Mouse (Mus musculus) neural tube, embryonic 14.5 days (tissue): ENCODE measurements around the gene Prickle2. TPM values are rescaled to one million over a fixed set of nuclear protein-coding genes. Genes with fewer than 3 reads are reported as not detected.

ENCODE experiments used
- ATAC-seq: fragments of 200-750 bp; cut with Nextera tagmentation; 2 replicates; pipeline ENCODE4 v1.8.0; 2017; ENCODE audit warnings: low read depth, mild to moderate bottlenecking, moderate TSS enrichment, moderate library complexity
- H3K27ac ChIP-seq: fragments of 300-500 bp; sonication (generic); 2 replicates; pipeline ENCODE4 v1.5.1; 2014; ENCODE audit warnings: low read depth, mild to moderate bottlenecking, control low read depth, low read length, moderate library complexity, mixed read lengths
- H3K27me3 ChIP-seq: fragments of 300-500 bp; sonication (generic); 2 replicates; pipeline ENCODE4 v1.6.1; 2014; ENCODE audit warnings: low read length; ENCODE audit not compliant: control insufficient read depth, insufficient read depth
- H3K36me3 ChIP-seq: fragments of 300-500 bp; sonication (generic); 2 replicates; pipeline ENCODE4 v1.6.1; 2014; ENCODE audit warnings: low read length, mixed read lengths; ENCODE audit not compliant: control insufficient read depth, insufficient read depth
- H3K4me1 ChIP-seq: fragments of 300-500 bp; sonication (generic); 2 replicates; pipeline ENCODE4 v1.6.1; 2014; ENCODE audit warnings: low read length; ENCODE audit not compliant: control insufficient read depth, insufficient read depth
- H3K4me2 ChIP-seq: fragments of 300-500 bp; sonication (generic); 2 replicates; pipeline ENCODE4 v1.6.1; 2014; ENCODE audit warnings: mild to moderate bottlenecking, low read depth, low read length, control low read depth
- H3K4me3 ChIP-seq: fragments of 300-500 bp; sonication (generic); 2 replicates; pipeline ENCODE4 v1.5.1; 2014; ENCODE audit warnings: low read depth, low read length, control low read depth, mixed read lengths
- H3K9ac ChIP-seq: fragments of 300-500 bp; sonication (generic); replicated peaks from 2 replicates; pipeline ENCODE4 v1.6.1; 2014; ENCODE audit warnings: low read depth, mild to moderate bottlenecking, control low read depth, low read length, mixed read lengths
- H3K9me3 ChIP-seq: fragments of 300-500 bp; sonication (generic); 2 replicates; pipeline ENCODE4 v1.6.1; 2016; ENCODE audit warnings: low read length; ENCODE audit not compliant: control insufficient read depth
- WGBS: fragments of 180-500 bp; shearing (Covaris S2); extraction: QIAGEN DNeasy Blood & Tissue Kit; methylation state at CpG from one replicate; pipeline ENCODE4 v1.1.7; 2014; 5-methylcytosine and 5-hydroxymethylcytosine counted together
- polyA plus RNA-seq: library from polyadenylated mRNA; unstranded; fragments of >200 nt; fragmentation: Nextera tagmentation; extraction: Ambion mirVana; gene quantifications from 2 replicates; pipeline ENCODE4 v1.2.1, GENCODE M21; 2014

Gene Prickle2
- polyA plus RNA-seq, 1 experiment from 2014 or later: 25.5 TPM

- no peak for ATAC-seq
- H3K4me3 ChIP-seq: no peak overlapping the region
- no peaks in the 10 kb centered on the region for H3K4me1 ChIP-seq
- H3K27me3 ChIP-seq: no peaks in the 10 kb centered on the region
- no peaks in the 10 kb centered on the region for H3K9me3 ChIP-seq
- no peaks in the 10 kb centered on the region for H3K36me3 ChIP-seq
- WGBS: 79% methylated on average over 8 of the region's 8 CpGs
- H3K9ac ChIP-seq: no peak overlapping the region
- H3K4me2 ChIP-seq: no peak overlapping the region
- no peak overlapping the region for H3K27ac ChIP-seq
These were observed 156.7 kb downstream of the Prickle2 start for GRCm38 (mm10) chr6:92549246-92549645.

DNA sequence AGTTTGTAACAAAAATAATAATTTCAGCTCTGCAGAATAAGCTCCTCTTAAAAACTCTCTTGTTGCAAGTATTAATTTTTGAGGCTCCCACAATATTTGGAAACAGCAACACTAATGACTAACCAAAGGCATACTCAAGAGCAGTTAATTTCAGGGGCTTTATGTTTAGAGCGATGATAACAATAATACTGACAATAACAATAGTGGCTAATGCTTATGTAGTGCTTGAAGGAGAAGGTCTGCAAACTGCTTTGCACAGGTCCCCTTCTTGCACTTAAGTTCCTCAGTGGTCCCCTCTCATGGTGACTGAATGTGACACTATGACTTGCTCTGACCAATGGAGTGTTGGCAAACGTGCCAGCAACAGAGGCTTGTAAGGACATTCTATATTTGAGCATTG lies 160.8 kb downstream of the Prickle2 start:
- no peaks in the 10 kb centered on the region for H3K9me3 ChIP-seq
- ATAC-seq: peak; percentile 58; the same call in 1 of the 2 replicates
- no peak overlapping the region for H3K4me2 ChIP-seq
- H3K36me3 ChIP-seq: no peaks in the 10 kb centered on the region
- no peaks in the 10 kb centered on the region for H3K4me1 ChIP-seq
- no peak overlapping the region for H3K4me3 ChIP-seq
- H3K27ac ChIP-seq: 0 out of 2 replicates have a peak overlapping the region, but pooled peaks have one; percentile 4
- 79% methylated on average over 2 of the region's 2 CpGs for WGBS
- no peak overlapping the region for H3K9ac ChIP-seq
- H3K27me3 ChIP-seq: no peaks in the 10 kb centered on the region

- H3K9ac ChIP-seq: no peak overlapping the region
- WGBS: 89% methylated on average over 4 of the region's 4 CpGs
- H3K27ac ChIP-seq: no peak overlapping the region
- ATAC-seq: no peak
- no peak overlapping the region for H3K4me2 ChIP-seq
- no peaks in the 10 kb centered on the region for H3K36me3 ChIP-seq
- H3K27me3 ChIP-seq: no peaks in the 10 kb centered on the region
- no peaks in the 10 kb centered on the region for H3K9me3 ChIP-seq
- H3K4me1 ChIP-seq: no peaks in the 10 kb centered on the region
- no peak overlapping the region for H3K4me3 ChIP-seq
These were observed 162.1 kb downstream of the Prickle2 start for GRCm38 (mm10) chr6:92543825-92544224.

GRCm38 (mm10) chr6:92542402-92543101 lies 163.4 kb downstream of the Prickle2 start:
- Histone ChIP-seq H3K4me1 (no peaks in the 10 kb centered on the region), H3K4me2 (no peak overlapping the region), H3K9ac (no peak overlapping the region), H3K27me3 (no peaks in the 10 kb centered on the region), H3K4me3 (no peak overlapping the region), H3K9me3 (no peaks in the 10 kb centered on the region), H3K36me3 (no peaks in the 10 kb centered on the region), H3K27ac (no peak overlapping the region)
- 57% methylated on average over 5 of the region's 5 CpGs for WGBS
- peak; percentile 34; the same call in 1 of the 2 replicates for ATAC-seq

DNA sequence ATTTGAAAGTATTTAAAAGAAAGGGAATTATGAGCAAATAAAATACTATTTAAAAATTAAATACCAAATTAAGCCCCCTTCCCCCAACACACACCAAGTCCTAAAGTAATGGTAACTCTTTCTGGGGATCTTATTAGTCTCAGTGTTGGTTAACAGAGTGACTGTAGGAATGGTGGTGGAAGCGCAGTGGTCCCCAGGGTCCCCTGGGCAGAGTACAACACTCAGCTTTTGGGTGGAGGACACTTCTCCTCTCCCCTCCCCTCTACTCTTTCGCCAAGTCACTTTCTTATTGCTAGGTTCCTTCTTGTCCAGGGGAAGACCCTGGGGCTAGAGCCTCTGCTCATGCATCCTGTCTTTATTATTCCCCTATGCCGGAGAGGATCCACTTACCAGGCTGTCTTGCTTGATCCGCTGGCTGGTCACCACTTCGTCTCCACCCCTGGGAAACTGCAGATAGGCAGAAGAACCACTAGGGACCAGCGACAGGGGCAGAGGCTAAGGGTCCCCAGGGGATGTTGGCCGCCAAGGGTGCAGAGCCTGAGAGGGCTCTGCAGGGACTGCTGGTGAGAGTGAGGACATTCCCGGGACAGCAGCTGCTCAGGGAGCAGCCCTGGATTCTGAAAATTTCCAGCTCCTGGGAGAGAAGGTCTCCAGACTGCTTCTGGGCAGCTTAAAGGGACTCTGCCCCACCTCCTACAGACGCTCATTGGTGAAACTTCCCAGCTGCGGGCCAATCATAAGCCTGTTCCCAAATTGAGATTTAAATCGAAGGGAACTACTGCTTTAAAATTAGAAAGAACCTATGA lies 171.5 kb downstream of the Prickle2 start:
- Histone ChIP-seq H3K4me3 (peak overlapping the region; percentile 20), H3K9ac (0 out of 2 replicates have a peak overlapping the region, but pooled peaks have one; percentile 17), H3K4me1 (peaks cover 14% of the 10 kb centered on the region), H3K9me3 (no peaks in the 10 kb centered on the region), H3K4me2 (peak overlapping the region; percentile 49), H3K27me3 (no peaks in the 10 kb centered on the region), H3K27ac (no peak overlapping the region), H3K36me3 (no peaks in the 10 kb centered on the region)
- ATAC-seq: peak; percentile 51; the same call in 1 of the 2 replicates
- 12% methylated on average over 11 of the region's 11 CpGs for WGBS

GRCm38 (mm10) chr6:92533306-92534063 lies 172.5 kb downstream of the Prickle2 start:
- H3K36me3 ChIP-seq: no peaks in the 10 kb centered on the region
- H3K9ac ChIP-seq: no peak overlapping the region
- no peaks in the 10 kb centered on the region for H3K9me3 ChIP-seq
- no peak for ATAC-seq
- H3K4me3 ChIP-seq: no peak overlapping the region
- H3K4me2 ChIP-seq: no peak overlapping the region; the same call in 1 of the 2 replicates
- H3K27me3 ChIP-seq: no peaks in the 10 kb centered on the region
- peaks cover 14% of the 10 kb centered on the region for H3K4me1 ChIP-seq
- 67% methylated on average over 8 of the region's 8 CpGs for WGBS
- H3K27ac ChIP-seq: no peak overlapping the region

DNA sequence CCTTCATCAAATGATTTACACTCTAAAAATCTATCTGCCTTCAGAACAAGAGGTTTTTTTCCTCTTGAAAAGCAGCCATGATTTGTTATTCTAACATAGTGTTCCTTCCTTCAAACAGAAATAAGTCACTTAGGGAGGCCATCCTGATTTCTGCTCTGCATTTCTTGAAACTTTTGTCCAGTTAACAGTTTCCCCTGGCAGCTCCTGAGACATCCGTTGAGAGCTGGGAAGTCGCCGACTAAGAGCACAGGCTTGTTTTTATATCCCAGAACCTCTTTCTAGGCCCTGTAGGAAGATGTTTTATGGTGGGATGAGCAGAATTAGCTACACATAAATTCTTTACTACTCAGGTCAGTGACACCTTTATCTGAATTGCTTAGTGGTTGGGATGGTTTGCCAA lies 173.1 kb downstream of the Prickle2 start:
- Histone ChIP-seq H3K27ac (no peak overlapping the region), H3K4me2 (peak overlapping the region; percentile 14; the same call in 1 of the 2 replicates), H3K36me3 (no peaks in the 10 kb centered on the region), H3K9ac (no peak overlapping the region), H3K27me3 (no peaks in the 10 kb centered on the region), H3K4me1 (peaks cover 14% of the 10 kb centered on the region), H3K4me3 (no peak overlapping the region), H3K9me3 (no peaks in the 10 kb centered on the region)
- WGBS: 23% methylated on average over 3 of the region's 3 CpGs
- ATAC-seq: no peak

DNA sequence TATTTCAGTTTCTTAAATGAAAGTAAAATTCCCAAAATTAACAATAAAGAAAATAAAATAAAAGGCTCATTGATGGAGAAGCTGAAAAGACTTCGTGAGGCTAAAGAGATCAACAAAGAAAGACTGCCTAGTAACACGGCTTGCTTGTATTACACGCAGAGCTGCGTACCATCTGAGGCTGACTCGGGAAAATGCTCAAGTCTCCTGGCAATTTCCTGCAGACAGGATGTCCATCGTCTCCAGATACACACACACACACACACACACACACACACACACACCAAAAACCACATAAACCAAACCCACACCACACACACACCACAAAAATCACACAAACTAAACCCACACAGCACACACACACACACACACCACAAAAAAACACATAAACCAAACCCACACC lies 173.6 kb downstream of the Prickle2 start:
- ATAC-seq: no peak
- peak overlapping the region; percentile 14; the same call in 1 of the 2 replicates for H3K4me2 ChIP-seq
- H3K27me3 ChIP-seq: no peaks in the 10 kb centered on the region
- no peaks in the 10 kb centered on the region for H3K9me3 ChIP-seq
- no peaks in the 10 kb centered on the region for H3K36me3 ChIP-seq
- H3K9ac ChIP-seq: no peak overlapping the region; the same call in 1 of the 2 replicates
- no peak overlapping the region for H3K4me3 ChIP-seq
- peaks cover 14% of the 10 kb centered on the region for H3K4me1 ChIP-seq
- peak overlapping the region; percentile 66 for H3K27ac ChIP-seq
- WGBS: 51% methylated on average over 6 of the region's 6 CpGs
